Mouse (Mus musculus): Measurements from ENCODE around the gene Sult2b1. TPM values are rescaled to one million over a fixed set of nuclear protein-coding genes. Genes with fewer than 3 reads are reported as not detected.

Gene Sult2b1
- polyA plus RNA-seq, 1 experiment from 2014 or later, result 1.7 TPM

- peaks cover 37% of the 10 kb centered on the region for H3K4me1 ChIP-seq
- peaks cover 60% of the 10 kb centered on the region for H3K36me3 ChIP-seq (replicated peaks)
- DNase-seq (ENCODE audit: low spot score), result no peak
- H3K9me3 ChIP-seq, result no peaks in the 10 kb centered on the region
- peak overlapping the region; percentile 61 for H3K4me3 ChIP-seq
- H3K27me3 ChIP-seq (replicated peaks; ENCODE audit: low read depth, poor library complexity, severe bottlenecking), result peaks cover 81% of the 10 kb centered on the region
- 1% methylated on average over 60 of the region's 60 CpGs for WGBS
- peak overlapping the region; percentile 40; the same call in 1 of the 2 replicates for H3K27ac ChIP-seq (replicated peaks)
These were observed 13.4 kb upstream of the Sult2b1 start for GRCm38 (mm10) chr7:45797661-45798510.

GRCm38 (mm10) chr7:45796950-45797349 is 12.5 kb upstream of the Sult2b1 start:
- peaks cover 86% of the 10 kb centered on the region for H3K27me3 ChIP-seq (replicated peaks; ENCODE audit: low read depth, poor library complexity, severe bottlenecking)
- WGBS, result 35% methylated on average over 6 of the region's 6 CpGs
- H3K36me3 ChIP-seq (replicated peaks), result peaks cover 60% of the 10 kb centered on the region
- peak overlapping the region; percentile 61 for H3K4me3 ChIP-seq
- no peaks in the 10 kb centered on the region for H3K9me3 ChIP-seq
- DNase-seq (ENCODE audit: low spot score), result no peak
- peaks cover 37% of the 10 kb centered on the region for H3K4me1 ChIP-seq
- no peak overlapping the region for H3K27ac ChIP-seq (replicated peaks)

- Histone ChIP-seq H3K4me3 (no peak overlapping the region), H3K9me3 (no peaks in the 10 kb centered on the region), H3K36me3 (replicated peaks) (peaks cover 74% of the 10 kb centered on the region), H3K27ac (replicated peaks) (no peak overlapping the region), H3K27me3 (replicated peaks; ENCODE audit: low read depth, poor library complexity, severe bottlenecking) (peaks cover 75% of the 10 kb centered on the region), H3K4me1 (peaks cover 24% of the 10 kb centered on the region)
- WGBS, result 94% methylated on average over 29 of the region's 29 CpGs
- no peak for DNase-seq (ENCODE audit: low spot score)
These were observed 10.5 kb upstream of the Sult2b1 start for GRCm38 (mm10) chr7:45794971-45795370.

- 85% methylated on average over 44 of the region's 44 CpGs for WGBS
- no peak overlapping the region for H3K27ac ChIP-seq (replicated peaks)
- peaks cover 66% of the 10 kb centered on the region for H3K27me3 ChIP-seq (replicated peaks; ENCODE audit: low read depth, poor library complexity, severe bottlenecking)
- H3K36me3 ChIP-seq (replicated peaks), result peaks cover 83% of the 10 kb centered on the region
- no peaks in the 10 kb centered on the region for H3K9me3 ChIP-seq
- no peak for DNase-seq (ENCODE audit: low spot score)
- H3K4me1 ChIP-seq, result peaks cover 24% of the 10 kb centered on the region
- no peak overlapping the region for H3K4me3 ChIP-seq
These were observed 9.6 kb upstream of the Sult2b1 start for GRCm38 (mm10) chr7:45793969-45794585.

- Histone ChIP-seq H3K4me1 (peaks cover 18% of the 10 kb centered on the region), H3K4me3 (no peak overlapping the region), H3K27me3 (replicated peaks; ENCODE audit: low read depth, poor library complexity, severe bottlenecking) (peaks cover 58% of the 10 kb centered on the region), H3K9me3 (no peaks in the 10 kb centered on the region), H3K27ac (replicated peaks) (no peak overlapping the region), H3K36me3 (replicated peaks) (peaks cover 91% of the 10 kb centered on the region)
- 79% methylated on average over 24 of the region's 24 CpGs for WGBS
- DNase-seq (ENCODE audit: low spot score), result no peak
These were observed 8.8 kb upstream of the Sult2b1 start for GRCm38 (mm10) chr7:45793240-45793639.

- 72% methylated on average over 17 of the region's 17 CpGs for WGBS
- Histone ChIP-seq H3K4me3 (no peak overlapping the region), H3K9me3 (no peaks in the 10 kb centered on the region), H3K4me1 (peaks cover 14% of the 10 kb centered on the region), H3K27ac (replicated peaks) (no peak overlapping the region), H3K36me3 (replicated peaks) (peaks cover 100% of the 10 kb centered on the region), H3K27me3 (replicated peaks; ENCODE audit: low read depth, poor library complexity, severe bottlenecking) (peaks cover 49% of the 10 kb centered on the region)
- DNase-seq (ENCODE audit: low spot score), result no peak
These were observed 7.5 kb upstream of the Sult2b1 start for GRCm38 (mm10) chr7:45791756-45792490.

- Histone ChIP-seq H3K27me3 (replicated peaks; ENCODE audit: low read depth, poor library complexity, severe bottlenecking) (peaks cover 37% of the 10 kb centered on the region), H3K9me3 (no peaks in the 10 kb centered on the region), H3K4me1 (peaks cover 24% of the 10 kb centered on the region), H3K4me3 (no peak overlapping the region), H3K36me3 (replicated peaks) (peaks cover 88% of the 10 kb centered on the region), H3K27ac (replicated peaks) (no peak overlapping the region)
- DNase-seq (ENCODE audit: low spot score), result no peak
- WGBS, result 73% methylated on average over 6 of the region's 6 CpGs
These were observed 6.3 kb upstream of the Sult2b1 start for GRCm38 (mm10) chr7:45790721-45791120.

- peaks cover 46% of the 10 kb centered on the region for H3K4me1 ChIP-seq
- peak overlapping the region; percentile 86 for H3K4me3 ChIP-seq
- H3K27ac ChIP-seq (replicated peaks), result peak overlapping the region; percentile 88; the same call in 1 of the 2 replicates
- peaks cover 20% of the 10 kb centered on the region; the same call in 1 of the 2 replicates for H3K27me3 ChIP-seq (replicated peaks; ENCODE audit: low read depth, poor library complexity, severe bottlenecking)
- WGBS, result 86% methylated on average over 22 of the region's 22 CpGs
- DNase-seq (ENCODE audit: low spot score), result no peak
- H3K9me3 ChIP-seq, result no peaks in the 10 kb centered on the region
- peaks cover 57% of the 10 kb centered on the region for H3K36me3 ChIP-seq (replicated peaks)
These were observed 3.2 kb upstream of the Sult2b1 start for GRCm38 (mm10) chr7:45787642-45788041.

- Histone ChIP-seq H3K4me1 (peaks cover 46% of the 10 kb centered on the region), H3K36me3 (replicated peaks) (peaks cover 49% of the 10 kb centered on the region), H3K27ac (replicated peaks) (peak overlapping the region; percentile 88), H3K9me3 (no peaks in the 10 kb centered on the region), H3K27me3 (replicated peaks; ENCODE audit: low read depth, poor library complexity, severe bottlenecking) (peaks cover 22% of the 10 kb centered on the region; the same call in 1 of the 2 replicates), H3K4me3 (peak overlapping the region; percentile 86)
- WGBS, result 7% methylated on average over 17 of the region's 17 CpGs
- DNase-seq (ENCODE audit: low spot score), result peak; percentile 78
These were observed 2.4 kb upstream of the Sult2b1 start for GRCm38 (mm10) chr7:45786661-45787413.

GRCm38 (mm10) chr7:45786136-45786578 is 1.7 kb upstream of the Sult2b1 start:
- Histone ChIP-seq H3K36me3 (replicated peaks) (peaks cover 42% of the 10 kb centered on the region), H3K4me3 (peak overlapping the region; percentile 86), H3K27ac (replicated peaks) (peak overlapping the region; percentile 88), H3K9me3 (no peaks in the 10 kb centered on the region), H3K27me3 (replicated peaks; ENCODE audit: low read depth, poor library complexity, severe bottlenecking) (peaks cover 22% of the 10 kb centered on the region; the same call in 1 of the 2 replicates), H3K4me1 (peaks cover 46% of the 10 kb centered on the region)
- 1% methylated on average over 14 of the region's 14 CpGs for WGBS
- peak; percentile 88 for DNase-seq (ENCODE audit: low spot score)

GRCm38 (mm10) chr7:45785388-45786135 is 1.1 kb upstream of the Sult2b1 start:
- H3K4me3 ChIP-seq, result peak overlapping the region; percentile 86
- peaks cover 27% of the 10 kb centered on the region for H3K27me3 ChIP-seq (replicated peaks; ENCODE audit: low read depth, poor library complexity, severe bottlenecking)
- peaks cover 36% of the 10 kb centered on the region for H3K36me3 ChIP-seq (replicated peaks)
- peak overlapping the region; percentile 88 for H3K27ac ChIP-seq (replicated peaks)
- H3K9me3 ChIP-seq, result no peaks in the 10 kb centered on the region
- WGBS, result under 1% methylated on average over 40 of the region's 42 CpGs
- H3K4me1 ChIP-seq, result peaks cover 46% of the 10 kb centered on the region
- no peak for DNase-seq (ENCODE audit: low spot score)
